Mouse (Mus musculus): ENCODE results near the gene Sele. TPM values are rescaled to one million over a fixed set of nuclear protein-coding genes. Genes with fewer than 3 reads are reported as not detected.
"Not testable (repeated sequence)": the region's sequence is repeated elsewhere in the genome, so short reads cannot be mapped to it uniquely, and the experiment has no call there.

Gene Sele
- not detected in 2 replicates for polyA plus RNA-seq (2015; fragmentation: Nextera tagmentation; extraction: Ambion mirVana)

DNA sequence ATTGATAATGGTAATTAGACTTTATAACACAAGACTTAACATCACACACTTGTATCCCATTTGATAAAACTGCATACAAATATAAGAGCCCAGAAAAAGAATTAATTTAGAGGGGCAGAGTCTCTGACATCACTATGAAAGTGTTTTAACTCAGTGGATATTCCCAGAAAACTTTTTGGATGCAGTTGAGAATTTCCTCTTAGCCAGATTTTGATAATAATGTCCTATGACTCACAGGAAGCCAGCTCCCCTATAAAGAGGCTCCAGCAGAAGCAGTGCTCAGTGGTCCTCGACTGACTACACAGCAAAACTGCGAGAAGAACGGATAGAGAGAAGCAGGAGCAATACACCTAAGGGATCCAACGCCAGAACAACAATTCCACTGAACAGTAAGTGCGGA is at the start of gene Sele:
TSS of gene Sele (plus strand) at position 301 of the 400 bp plus-strand sequence.
- Histone ChIP-seq H3K4me2 (replicated peaks) (no peak within 1 kb of the TSS), H3K9ac (replicated peaks) (no peak within 1 kb of the TSS), H3K27ac (replicated peaks) (no peak within 1 kb of the TSS), H3K4me3 (no peak within 1 kb of the TSS), H3K27me3 (no peaks in the 10 kb centered on the region), H3K4me1 (no peaks in the 10 kb centered on the region), H3K9me3 (no peaks in the 10 kb centered on the region), H3K36me3 (no peaks in the 10 kb centered on the region)
- ATAC-seq (replicated peaks), result no peak
- WGBS, result 84% methylated on average over 5 of the region's 5 CpGs

DNA sequence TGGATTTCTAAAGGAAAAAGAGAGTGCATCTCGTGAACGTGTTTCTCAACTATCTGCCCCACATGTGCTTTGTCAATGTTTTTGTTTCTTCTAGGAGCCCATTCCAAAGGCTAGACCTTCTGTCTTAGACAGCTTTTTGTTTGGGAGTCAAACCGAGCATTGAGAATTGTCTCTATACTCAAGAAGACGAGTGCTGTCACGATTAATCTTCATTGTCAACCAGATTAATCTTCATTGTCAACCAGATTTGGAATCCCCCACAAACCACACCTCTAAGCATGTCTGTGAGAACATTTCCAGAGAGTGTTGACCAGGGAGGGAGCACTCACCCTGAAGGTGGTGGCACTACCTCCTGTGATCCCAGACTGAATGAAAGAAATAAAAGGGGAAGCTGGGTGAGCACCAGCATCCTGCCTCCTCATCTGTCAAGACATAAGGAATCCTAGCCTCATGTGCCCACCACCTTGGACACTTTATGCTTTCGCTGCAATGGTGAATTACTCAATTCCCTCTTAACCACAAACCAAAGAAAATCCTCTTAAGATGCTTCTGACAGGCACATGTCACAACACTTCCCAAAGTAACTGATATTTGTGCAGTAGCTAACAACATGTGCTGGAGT is 46.1 kb upstream of the Sele start:
- H3K4me3 ChIP-seq, result no peak overlapping the region
- H3K36me3 ChIP-seq, result no peaks in the 10 kb centered on the region
- H3K4me1 ChIP-seq, result no peaks in the 10 kb centered on the region
- no peaks in the 10 kb centered on the region for H3K9me3 ChIP-seq
- ATAC-seq (replicated peaks), result no peak
- H3K27ac ChIP-seq (replicated peaks), result no peak overlapping the region
- no peak overlapping the region for H3K9ac ChIP-seq (replicated peaks)
- WGBS, result 58% methylated on average over 6 of the region's 6 CpGs
- H3K4me2 ChIP-seq (replicated peaks), result no peak overlapping the region
- H3K27me3 ChIP-seq, result no peaks in the 10 kb centered on the region

GRCm38 (mm10) chr1:164004311-164004710 is 43.7 kb upstream of the Sele start:
- Histone ChIP-seq H3K9ac (replicated peaks) (no peak overlapping the region), H3K4me2 (replicated peaks) (no peak overlapping the region), H3K4me1 (no peaks in the 10 kb centered on the region), H3K36me3 (no peaks in the 10 kb centered on the region), H3K27me3 (no peaks in the 10 kb centered on the region), H3K27ac (replicated peaks) (no peak overlapping the region), H3K4me3 (no peak overlapping the region), H3K9me3 (no peaks in the 10 kb centered on the region)
- no peak for ATAC-seq (replicated peaks)
- 81% methylated on average over 3 of the region's 3 CpGs for WGBS

- no peak overlapping the region for H3K27ac ChIP-seq (replicated peaks)
- H3K36me3 ChIP-seq, result no peaks in the 10 kb centered on the region
- H3K27me3 ChIP-seq, result no peaks in the 10 kb centered on the region
- no peaks in the 10 kb centered on the region for H3K4me1 ChIP-seq
- no peak overlapping the region for H3K9ac ChIP-seq (replicated peaks)
- 48% methylated on average over 2 of the region's 2 CpGs for WGBS
- ATAC-seq (replicated peaks), result no peak
- no peak overlapping the region for H3K4me2 ChIP-seq (replicated peaks)
- H3K4me3 ChIP-seq, result no peak overlapping the region
- no peaks in the 10 kb centered on the region for H3K9me3 ChIP-seq
Measured at GRCm38 (mm10) chr1:164009235-164009634, 38.8 kb upstream of the Sele start.

DNA sequence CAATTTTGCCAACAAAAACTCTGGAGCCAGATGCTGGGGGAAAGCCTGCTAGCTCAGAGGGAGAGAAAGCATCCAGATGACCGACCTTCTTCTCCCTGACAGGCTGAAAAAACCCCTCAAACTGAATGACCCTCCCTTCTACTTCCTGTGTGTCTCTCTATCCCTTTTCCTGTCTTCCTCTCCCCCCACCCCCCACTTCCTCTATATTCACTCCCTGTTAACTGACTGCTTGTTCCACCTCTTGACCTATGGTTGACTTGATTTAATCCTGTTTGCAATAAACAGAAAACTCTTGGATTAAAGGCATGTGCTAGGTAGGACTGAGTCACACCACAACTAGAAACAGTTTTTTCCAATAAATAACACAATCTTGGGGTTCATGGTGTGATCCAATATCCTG is 33.4 kb upstream of the Sele start:
- Histone ChIP-seq H3K4me1 (no peaks in the 10 kb centered on the region), H3K4me2 (replicated peaks) (no peak overlapping the region), H3K36me3 (no peaks in the 10 kb centered on the region), H3K4me3 (no peak overlapping the region), H3K27ac (replicated peaks) (no peak overlapping the region), H3K27me3 (no peaks in the 10 kb centered on the region), H3K9ac (replicated peaks) (no peak overlapping the region), H3K9me3 (no peaks in the 10 kb centered on the region)
- WGBS, result 69% methylated on average over 1 of the region's 1 CpGs
- ATAC-seq (replicated peaks), result no peak

GRCm38 (mm10) chr1:164018221-164018896 is 29.7 kb upstream of the Sele start:
- Histone ChIP-seq H3K36me3 (no peaks in the 10 kb centered on the region), H3K9me3 (no peaks in the 10 kb centered on the region)
- WGBS, result 89% methylated on average over 16 of the region's 16 CpGs

DNA sequence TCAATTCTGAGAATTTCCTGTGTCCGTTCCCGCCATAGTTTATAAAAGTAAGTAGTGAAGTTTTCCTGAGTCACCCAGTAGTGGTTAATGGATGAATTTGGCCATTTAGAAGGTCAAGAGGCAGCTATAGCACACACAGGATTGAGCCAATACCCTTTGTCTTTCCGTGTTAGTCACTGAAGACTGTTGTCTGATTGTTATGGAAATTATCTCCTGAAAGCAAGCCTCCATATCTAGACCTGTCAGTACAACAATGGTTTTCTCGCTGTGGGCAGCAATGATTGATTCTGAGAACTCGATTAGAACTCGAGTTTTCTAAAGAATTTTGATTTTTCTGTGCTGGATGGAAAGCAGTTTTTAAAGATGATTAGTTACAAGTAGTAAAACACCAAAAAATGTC is 28.2 kb upstream of the Sele start:
- Histone ChIP-seq H3K4me2 (replicated peaks) (no peak overlapping the region), H3K4me3 (no peak overlapping the region), H3K9ac (replicated peaks) (no peak overlapping the region), H3K36me3 (no peaks in the 10 kb centered on the region), H3K27ac (replicated peaks) (no peak overlapping the region), H3K9me3 (no peaks in the 10 kb centered on the region), H3K27me3 (no peaks in the 10 kb centered on the region), H3K4me1 (no peaks in the 10 kb centered on the region)
- no peak for ATAC-seq (replicated peaks)
- WGBS, result 42% methylated on average over 6 of the region's 6 CpGs

More at GRCm38 (mm10) chr1:164018221-164018896, 29.7 kb upstream of the Sele start:
- H3K27me3 ChIP-seq, result no peaks in the 10 kb centered on the region
- no peak overlapping the region for H3K27ac ChIP-seq (replicated peaks)
- ATAC-seq (replicated peaks), result no peak
- H3K4me3 ChIP-seq, result no peak overlapping the region
- H3K4me1 ChIP-seq, result no peaks in the 10 kb centered on the region
- H3K9ac ChIP-seq (replicated peaks), result no peak overlapping the region
- no peak overlapping the region for H3K4me2 ChIP-seq (replicated peaks)

GRCm38 (mm10) chr1:164020746-164021145 is 27.3 kb upstream of the Sele start:
- not testable (repeated sequence) for H3K4me3 ChIP-seq; H3K27me3 ChIP-seq; H3K36me3 ChIP-seq; H3K9ac ChIP-seq (replicated peaks); ATAC-seq (replicated peaks); H3K27ac ChIP-seq (replicated peaks); H3K4me1 ChIP-seq; H3K4me2 ChIP-seq (replicated peaks); H3K9me3 ChIP-seq
- 95% methylated on average over 3 of the region's 3 CpGs for WGBS

- H3K27me3 ChIP-seq; H3K9me3 ChIP-seq; H3K9ac ChIP-seq (replicated peaks); ATAC-seq (replicated peaks); H3K4me3 ChIP-seq; H3K4me1 ChIP-seq; H3K27ac ChIP-seq (replicated peaks); H3K36me3 ChIP-seq; H3K4me2 ChIP-seq (replicated peaks): not testable (repeated sequence)
- WGBS, result 87% methylated on average over 5 of the region's 5 CpGs
Measured at GRCm38 (mm10) chr1:164022106-164022505, 25.9 kb upstream of the Sele start.

GRCm38 (mm10) chr1:164025685-164026084 is 22.3 kb upstream of the Sele start:
- 0 out of 2 replicates have a peak, but pooled peaks cover 3% of the 10 kb centered on the region for H3K9me3 ChIP-seq
- H3K27ac ChIP-seq (replicated peaks), result no peak overlapping the region
- no peaks in the 10 kb centered on the region for H3K36me3 ChIP-seq
- H3K4me3 ChIP-seq, result no peak overlapping the region
- ATAC-seq (replicated peaks), result no peak
- WGBS, result 83% methylated on average over 4 of the region's 4 CpGs
- H3K27me3 ChIP-seq, result no peaks in the 10 kb centered on the region
- H3K4me1 ChIP-seq, result no peaks in the 10 kb centered on the region
- no peak overlapping the region for H3K4me2 ChIP-seq (replicated peaks)
- no peak overlapping the region for H3K9ac ChIP-seq (replicated peaks)

DNA sequence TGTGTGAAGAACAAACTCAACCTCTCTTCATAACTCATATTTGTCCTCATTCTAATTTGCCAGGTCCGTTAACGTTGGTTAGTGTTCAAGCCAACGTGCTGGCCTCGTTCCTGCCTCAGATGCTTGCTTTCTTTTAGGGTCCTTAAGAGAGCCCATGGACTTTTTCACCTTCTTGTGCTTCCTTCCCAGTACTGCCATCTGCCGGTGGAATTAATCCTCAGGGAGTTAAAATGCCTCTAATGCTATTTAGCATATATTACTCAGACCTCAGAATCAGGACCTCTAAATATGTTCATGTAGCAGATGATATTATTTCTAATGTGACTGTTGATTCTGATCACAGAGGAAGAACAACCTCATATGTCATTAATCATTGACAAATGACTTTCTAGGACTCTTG is 20.6 kb upstream of the Sele start:
- H3K27me3 ChIP-seq, result no peaks in the 10 kb centered on the region
- no peak overlapping the region for H3K4me3 ChIP-seq
- ATAC-seq (replicated peaks), result no peak
- H3K4me1 ChIP-seq, result no peaks in the 10 kb centered on the region
- H3K27ac ChIP-seq (replicated peaks), result no peak overlapping the region
- H3K4me2 ChIP-seq (replicated peaks), result no peak overlapping the region
- no peak overlapping the region for H3K9ac ChIP-seq (replicated peaks)
- no peaks in the 10 kb centered on the region for H3K36me3 ChIP-seq
- H3K9me3 ChIP-seq, result 0 out of 2 replicates have a peak, but pooled peaks cover 3% of the 10 kb centered on the region
- 63% methylated on average over 5 of the region's 5 CpGs for WGBS

DNA sequence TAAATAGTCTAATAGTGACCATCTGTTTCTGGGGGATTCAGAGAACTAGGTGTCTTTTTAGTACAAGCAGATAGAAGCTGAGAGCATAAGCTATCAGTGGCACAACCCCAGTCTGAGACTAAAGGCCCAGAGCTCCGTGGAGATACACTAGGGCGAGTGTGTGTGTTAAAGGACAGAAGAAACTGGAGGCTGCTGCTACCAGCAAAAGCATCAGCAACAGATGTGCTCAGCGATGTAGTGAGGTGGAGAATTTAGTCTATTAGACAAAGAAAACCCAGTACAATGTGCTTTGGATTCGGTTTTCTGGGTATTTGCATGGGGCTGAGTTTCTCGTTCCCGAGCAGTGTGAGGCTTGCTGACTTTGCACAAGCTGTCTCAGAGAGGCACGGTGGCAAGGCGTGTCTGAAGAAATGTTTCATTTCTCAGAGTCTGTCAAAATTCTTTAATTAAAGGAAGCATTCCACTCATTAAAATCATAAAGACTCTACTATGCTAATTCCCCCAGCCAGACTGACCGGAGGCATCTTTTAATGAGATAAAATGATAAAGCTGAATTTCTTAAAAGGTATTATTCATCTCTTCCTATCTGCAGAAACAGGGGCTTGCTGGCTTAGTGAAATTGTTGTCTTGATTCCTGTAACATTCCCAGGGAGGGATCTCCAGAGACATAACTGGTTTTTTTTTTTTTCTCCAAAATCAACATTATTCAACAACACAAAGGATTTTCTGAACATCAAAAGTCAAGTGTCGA is 7.5 kb upstream of the Sele start:
- no peak overlapping the region for H3K4me2 ChIP-seq (replicated peaks)
- H3K4me3 ChIP-seq, result no peak overlapping the region
- H3K9me3 ChIP-seq, result no peaks in the 10 kb centered on the region
- H3K36me3 ChIP-seq, result no peaks in the 10 kb centered on the region
- no peak for ATAC-seq (replicated peaks)
- H3K27ac ChIP-seq (replicated peaks), result no peak overlapping the region
- WGBS, result 77% methylated on average over 10 of the region's 10 CpGs
- no peaks in the 10 kb centered on the region for H3K27me3 ChIP-seq
- H3K9ac ChIP-seq (replicated peaks), result no peak overlapping the region
- no peaks in the 10 kb centered on the region for H3K4me1 ChIP-seq
